Mouse (Mus musculus) liver, embryonic 16.5 days (tissue): ENCODE data around the gene Il12rb2. TPM values are rescaled to one million over a fixed set of nuclear protein-coding genes. Genes with fewer than 3 reads are reported as not detected.

Source experiments
- ATAC-seq: fragments of 200-750 bp; cut with Nextera tagmentation; 2 replicates; pipeline ENCODE4 v1.8.0; 2017; ENCODE audit warnings: low read depth, mild to moderate bottlenecking, moderate number of reproducible peaks, moderate library complexity
- H3K27ac ChIP-seq: fragments of 300-500 bp; sonication (generic); 2 replicates; pipeline ENCODE4 v1.5.1; 2014; ENCODE audit warnings: mild to moderate bottlenecking, low read length
- H3K27me3 ChIP-seq: fragments of 300-500 bp; sonication (generic); 2 replicates; pipeline ENCODE4 v1.6.1; 2014; ENCODE audit warnings: low read depth, low read length, mixed read lengths; ENCODE audit not compliant: control insufficient read depth, insufficient read depth
- H3K36me3 ChIP-seq: fragments of 300-500 bp; sonication (generic); 2 replicates; pipeline ENCODE4 v1.6.1; 2014; ENCODE audit warnings: mild to moderate bottlenecking; ENCODE audit not compliant: control insufficient read depth, insufficient read depth
- H3K4me1 ChIP-seq: fragments of 300-500 bp; sonication (generic); 2 replicates; pipeline ENCODE4 v1.6.1; 2014; ENCODE audit warnings: low read depth, low read length, mixed read lengths; ENCODE audit not compliant: control insufficient read depth
- H3K4me2 ChIP-seq: fragments of 300-500 bp; sonication (generic); 2 replicates; pipeline ENCODE4 v1.6.1; 2014; ENCODE audit warnings: low read depth, low read length, mixed read lengths
- H3K4me3 ChIP-seq: fragments of 300-500 bp; sonication (generic); 2 replicates; pipeline ENCODE4 v1.5.1; 2014; ENCODE audit warnings: low read depth, mild to moderate bottlenecking, low read length
- H3K9ac ChIP-seq: fragments of 300-500 bp; sonication (generic); 2 replicates; pipeline ENCODE4 v1.6.1; 2014; ENCODE audit warnings: low read depth, low read length
- H3K9me3 ChIP-seq: fragments of 300-500 bp; sonication (generic); replicated peaks from 2 replicates; pipeline ENCODE4 v1.6.1; 2016; ENCODE audit warnings: low read length; ENCODE audit not compliant: control insufficient read depth
- WGBS: fragments of 180-500 bp; shearing (Covaris S2); extraction: QIAGEN DNeasy Blood & Tissue Kit; methylation state at CpG from one replicate; pipeline ENCODE4 v1.1.7; 2014; ENCODE audit not compliant: insufficient replicate concordance; 5-methylcytosine and 5-hydroxymethylcytosine counted together
- polyA plus RNA-seq: library from polyadenylated mRNA; unstranded; fragments of >200 nt; fragmentation: Nextera tagmentation; extraction: Ambion mirVana; gene quantifications from 2 replicates; pipeline ENCODE4 v1.2.1, GENCODE M21; 2015

Gene Il12rb2
- polyA plus RNA-seq = 0.19 and 0.27 TPM in 2 replicates

DNA sequence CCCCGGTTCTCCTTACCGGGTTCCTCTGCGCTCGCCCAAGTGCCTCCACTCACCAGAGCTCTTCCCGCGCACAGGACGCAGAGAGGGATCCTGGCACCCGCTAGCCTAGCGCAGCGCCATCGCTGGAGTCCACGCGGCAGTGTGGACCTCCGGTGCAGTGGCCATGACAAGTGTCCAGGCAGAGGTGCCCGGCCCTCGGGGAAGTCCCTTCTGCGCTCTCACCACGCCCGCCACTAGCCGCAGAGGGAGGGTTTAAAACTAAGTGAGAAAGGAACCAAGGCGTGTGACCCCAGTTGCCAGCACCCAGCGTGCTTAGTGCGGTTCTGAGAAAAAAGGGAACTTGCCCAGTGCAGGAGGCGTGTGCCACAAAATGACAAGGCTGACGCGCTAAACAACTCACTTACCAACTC, at the start of gene Il12rb2:
Gene Il12rb2 (minus strand): TSS at position 207 of the 410 bp plus-strand sequence.
- Histone ChIP-seq H3K4me1 (no peaks in the 10 kb centered on the region), H3K4me2 (peak within 1 kb of the TSS; percentile 26), H3K36me3 (no peaks in the 10 kb centered on the region), H3K27ac (no peak within 1 kb of the TSS), H3K4me3 (peak within 1 kb of the TSS; percentile 39), H3K27me3 (peaks cover 6% of the 10 kb centered on the region; the same call in 1 of the 2 replicates), H3K9me3 (no peaks in the 10 kb centered on the region), H3K9ac (no peak within 1 kb of the TSS)
- under 1% methylated on average over 26 of the region's 26 CpGs for WGBS
- peak; percentile 47; the same call in 1 of the 2 replicates for ATAC-seq

DNA sequence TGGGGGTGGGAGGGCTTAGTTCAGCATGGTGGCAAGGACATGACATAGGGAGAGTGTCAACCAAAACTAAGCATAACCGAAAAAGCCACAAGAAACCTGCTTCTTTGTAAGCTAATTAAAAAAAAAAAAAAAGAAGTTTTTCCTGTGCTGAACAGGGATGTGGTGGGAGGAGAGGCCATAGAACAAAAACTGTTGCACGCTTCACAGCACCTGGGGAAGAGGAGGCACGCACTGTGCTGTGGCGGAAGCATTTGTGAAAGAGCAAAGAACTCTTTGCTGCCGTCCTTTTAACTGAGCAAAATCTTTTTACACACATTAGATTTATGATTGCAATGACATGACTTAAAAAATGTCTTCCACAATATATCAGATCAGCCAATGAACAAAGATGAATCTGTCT, 45.8 kb upstream of the Il12rb2 start:
- no peaks in the 10 kb centered on the region for H3K4me1 ChIP-seq
- 63% methylated on average over 5 of the region's 5 CpGs for WGBS

DNA sequence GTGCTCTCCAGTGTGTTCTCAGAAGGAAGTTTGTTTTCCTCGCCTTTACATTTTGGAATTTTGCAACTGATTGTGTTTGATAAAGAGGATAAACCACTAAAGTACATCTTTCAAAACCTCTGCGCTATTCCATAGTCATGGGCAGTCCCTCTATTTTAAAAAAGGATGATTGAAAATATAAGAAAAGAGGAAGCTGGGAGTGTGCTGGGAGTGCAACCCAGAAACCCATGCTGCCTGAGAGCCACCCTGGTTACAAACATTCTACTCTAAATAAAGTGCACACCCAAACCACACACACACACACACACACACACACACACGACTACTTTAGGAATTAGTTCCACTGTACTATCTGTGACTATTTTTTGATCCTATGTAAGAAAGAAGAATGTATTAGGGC, 40.6 kb upstream of the Il12rb2 start:
- 37% methylated on average over 3 of the region's 3 CpGs for WGBS
- Histone ChIP-seq H3K4me1 (no peaks in the 10 kb centered on the region), H3K27ac (no peak overlapping the region), H3K9ac (no peak overlapping the region), H3K27me3 (no peaks in the 10 kb centered on the region), H3K4me3 (no peak overlapping the region), H3K36me3 (no peaks in the 10 kb centered on the region), H3K4me2 (no peak overlapping the region), H3K9me3 (no peaks in the 10 kb centered on the region)
- ATAC-seq = no peak

More for the DNA sequence above, 45.8 kb upstream of the Il12rb2 start:
- Histone ChIP-seq H3K4me2 (no peak overlapping the region), H3K9ac (no peak overlapping the region), H3K4me3 (no peak overlapping the region), H3K36me3 (no peaks in the 10 kb centered on the region), H3K27ac (no peak overlapping the region), H3K27me3 (no peaks in the 10 kb centered on the region), H3K9me3 (no peaks in the 10 kb centered on the region)
- ATAC-seq = no peak

DNA sequence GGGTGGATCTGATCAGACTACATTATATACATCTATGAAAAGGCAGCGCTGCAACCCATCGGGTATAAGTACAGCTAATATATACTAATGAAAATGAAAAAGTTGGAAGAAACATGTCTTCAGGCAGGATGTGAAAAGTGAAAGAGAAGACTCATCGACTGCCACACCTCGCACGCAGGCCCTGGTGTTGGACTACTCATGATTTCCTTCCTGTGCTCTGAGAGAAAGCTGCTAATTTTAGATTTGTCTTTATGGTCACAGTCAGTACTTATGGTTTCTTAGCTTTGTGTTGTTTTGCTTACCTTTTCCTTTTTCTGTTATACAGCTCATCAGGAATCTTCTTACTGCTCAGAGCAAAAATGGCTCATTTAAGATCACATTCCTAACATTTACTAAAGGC, 39.3 kb upstream of the Il12rb2 start:
- WGBS = 48% methylated on average over 5 of the region's 5 CpGs
- H3K27me3 ChIP-seq = no peaks in the 10 kb centered on the region
- H3K4me3 ChIP-seq = no peak overlapping the region
- ATAC-seq = no peak
- no peaks in the 10 kb centered on the region for H3K36me3 ChIP-seq
- H3K27ac ChIP-seq = no peak overlapping the region
- no peak overlapping the region for H3K9ac ChIP-seq
- no peak overlapping the region for H3K4me2 ChIP-seq
- no peaks in the 10 kb centered on the region for H3K4me1 ChIP-seq
- no peaks in the 10 kb centered on the region for H3K9me3 ChIP-seq

DNA sequence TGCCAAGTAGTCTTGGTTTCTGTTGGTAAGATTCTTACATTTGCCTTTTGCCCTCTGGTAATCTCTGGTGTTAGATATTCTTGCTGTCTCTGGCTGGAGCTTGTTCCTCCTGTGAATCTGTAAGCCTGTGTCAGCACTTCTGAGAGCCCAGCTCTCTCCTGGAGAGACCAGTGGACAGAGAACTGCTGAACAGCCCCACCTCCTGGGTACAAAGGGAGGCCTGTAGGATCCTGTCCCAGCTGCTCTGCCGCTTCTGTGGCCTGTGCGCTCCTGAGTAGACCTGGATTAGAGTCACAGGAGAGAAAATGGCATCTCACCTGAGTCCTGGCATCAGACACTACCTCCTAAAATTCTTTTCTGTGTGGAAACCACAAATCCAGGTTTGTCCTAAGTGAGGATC, 37.4 kb upstream of the Il12rb2 start:
- 76% methylated on average over 2 of the region's 2 CpGs for WGBS
- H3K4me3 ChIP-seq = no peak overlapping the region
- no peaks in the 10 kb centered on the region for H3K27me3 ChIP-seq
- no peak for ATAC-seq
- no peak overlapping the region for H3K27ac ChIP-seq
- H3K4me1 ChIP-seq = no peaks in the 10 kb centered on the region
- no peak overlapping the region for H3K9ac ChIP-seq
- no peak overlapping the region for H3K4me2 ChIP-seq
- H3K9me3 ChIP-seq = no peaks in the 10 kb centered on the region
- H3K36me3 ChIP-seq = no peaks in the 10 kb centered on the region

DNA sequence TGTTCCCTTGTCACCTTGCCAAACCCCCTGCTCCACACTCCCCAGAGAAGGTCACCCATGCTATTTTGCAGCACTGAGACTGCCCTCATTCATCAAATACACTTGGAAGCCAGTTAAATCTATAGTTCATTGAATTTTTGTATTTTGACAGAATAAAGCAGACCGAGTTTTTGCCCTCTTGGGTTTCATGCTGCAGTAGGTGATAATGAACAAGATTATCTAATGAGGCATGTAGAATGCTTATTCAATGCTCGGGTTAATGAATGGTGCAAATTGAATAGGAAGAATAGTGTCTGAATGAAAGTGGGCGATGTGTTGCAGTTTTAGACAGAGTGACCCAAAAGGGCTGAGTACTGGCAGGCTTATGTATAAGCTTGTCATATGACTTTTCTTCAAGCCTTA, 29.3 kb upstream of the Il12rb2 start:
- H3K9ac ChIP-seq = no peak overlapping the region
- H3K4me3 ChIP-seq = no peak overlapping the region
- no peak overlapping the region for H3K27ac ChIP-seq
- no peak overlapping the region for H3K4me2 ChIP-seq
- 65% methylated on average over 3 of the region's 3 CpGs for WGBS
- no peaks in the 10 kb centered on the region for H3K27me3 ChIP-seq
- H3K4me1 ChIP-seq = no peaks in the 10 kb centered on the region
- ATAC-seq = no peak
- H3K36me3 ChIP-seq = no peaks in the 10 kb centered on the region
- H3K9me3 ChIP-seq = no peaks in the 10 kb centered on the region

DNA sequence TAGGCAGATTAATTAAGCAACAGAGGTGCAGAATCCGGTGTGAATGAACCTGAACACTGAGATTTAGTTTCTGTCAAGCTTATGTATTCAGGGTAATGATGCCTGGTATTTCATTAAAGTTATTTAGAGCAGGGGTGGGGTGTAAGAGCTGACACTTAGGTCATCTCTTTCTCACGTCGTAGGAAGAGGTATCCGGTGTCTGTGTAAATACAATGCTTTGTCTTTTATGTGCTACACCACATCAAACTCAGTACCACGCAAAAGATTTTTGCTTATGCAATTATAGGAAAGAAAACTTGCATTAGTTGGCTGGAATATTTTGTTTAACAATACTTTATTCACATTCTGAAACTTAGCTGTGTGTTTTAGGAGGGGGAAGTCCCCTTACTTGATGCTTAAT, 23.6 kb upstream of the Il12rb2 start:
- H3K27ac ChIP-seq = no peak overlapping the region
- H3K36me3 ChIP-seq = no peaks in the 10 kb centered on the region
- H3K27me3 ChIP-seq = no peaks in the 10 kb centered on the region
- no peak overlapping the region for H3K4me3 ChIP-seq
- WGBS = 65% methylated on average over 5 of the region's 5 CpGs
- no peaks in the 10 kb centered on the region for H3K4me1 ChIP-seq
- no peak overlapping the region for H3K4me2 ChIP-seq
- no peak for ATAC-seq
- no peak overlapping the region for H3K9ac ChIP-seq
- no peaks in the 10 kb centered on the region for H3K9me3 ChIP-seq

DNA sequence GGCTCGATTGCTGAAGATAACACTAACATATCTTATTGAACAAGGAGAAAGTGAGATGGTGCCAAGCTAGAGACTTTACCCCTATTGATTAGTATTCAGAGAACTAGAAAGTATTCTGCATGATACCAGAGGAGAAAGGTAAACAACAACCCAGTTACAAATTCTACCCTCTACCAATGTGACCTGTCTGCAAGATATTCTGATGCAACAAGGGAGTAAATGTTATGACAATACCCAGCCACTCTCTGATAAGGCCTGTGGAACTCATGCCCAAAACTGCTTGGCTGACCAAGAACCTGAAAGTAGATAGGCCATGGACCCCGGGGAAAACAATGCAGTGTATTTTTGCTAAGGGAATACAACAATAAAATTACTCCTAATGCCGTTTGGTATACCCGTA, 10.2 kb downstream of the Il12rb2 start:
- Histone ChIP-seq H3K9ac (no peak overlapping the region), H3K4me1 (no peaks in the 10 kb centered on the region), H3K4me2 (no peak overlapping the region), H3K27ac (no peak overlapping the region), H3K27me3 (no peaks in the 10 kb centered on the region), H3K9me3 (no peaks in the 10 kb centered on the region), H3K4me3 (no peak overlapping the region), H3K36me3 (no peaks in the 10 kb centered on the region)
- no peak for ATAC-seq
- 65% methylated on average over 4 of the region's 4 CpGs for WGBS

DNA sequence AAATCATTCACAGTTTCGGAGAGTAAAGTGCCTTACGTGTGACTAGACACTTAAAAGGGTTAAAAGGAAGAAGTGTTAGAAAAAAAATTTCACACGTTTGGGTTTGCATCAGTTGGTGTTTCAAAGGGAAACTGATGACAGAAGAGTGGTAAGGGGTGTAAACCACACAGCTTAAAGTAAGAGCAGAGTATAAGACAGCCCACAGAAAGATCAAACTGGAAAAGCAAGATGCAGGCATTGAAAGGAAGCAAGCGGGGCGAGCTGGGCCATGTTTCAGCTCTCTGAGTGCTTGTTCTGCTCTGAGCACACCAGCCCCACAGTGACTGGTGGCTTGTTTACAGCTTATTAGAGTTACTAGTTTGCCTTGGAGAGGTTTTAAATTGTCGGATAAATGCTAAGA, 27.9 kb downstream of the Il12rb2 start:
- no peak for ATAC-seq
- H3K27me3 ChIP-seq = no peaks in the 10 kb centered on the region
- H3K9me3 ChIP-seq = no peaks in the 10 kb centered on the region
- no peaks in the 10 kb centered on the region for H3K4me1 ChIP-seq
- H3K4me2 ChIP-seq = no peak overlapping the region
- H3K27ac ChIP-seq = no peak overlapping the region
- no peak overlapping the region for H3K4me3 ChIP-seq
- no peaks in the 10 kb centered on the region for H3K36me3 ChIP-seq
- WGBS = 49% methylated on average over 6 of the region's 6 CpGs
- H3K9ac ChIP-seq = no peak overlapping the region

DNA sequence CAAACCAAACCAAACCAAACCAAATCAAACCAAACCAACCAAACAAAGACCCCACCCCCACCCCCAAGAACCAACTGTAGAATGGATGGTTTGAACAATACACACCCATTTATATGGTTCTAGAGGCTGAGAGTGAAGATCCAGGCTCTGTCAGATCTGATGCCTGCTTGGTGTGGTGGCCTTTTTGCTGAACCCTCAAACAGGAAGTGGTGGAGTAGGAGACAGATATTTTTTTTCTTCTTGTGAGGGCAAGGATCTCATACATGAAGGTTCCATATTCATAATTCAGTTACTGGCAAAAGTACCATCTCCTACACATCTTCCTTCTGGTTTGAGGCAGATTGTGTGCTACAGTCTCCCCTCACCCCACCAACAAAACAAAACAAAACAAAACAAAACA, 36.5 kb downstream of the Il12rb2 start:
- Histone ChIP-seq H3K4me1 (peaks cover 9% of the 10 kb centered on the region), H3K9ac (no peak overlapping the region), H3K9me3 (no peaks in the 10 kb centered on the region), H3K27me3 (no peaks in the 10 kb centered on the region), H3K4me3 (no peak overlapping the region), H3K27ac (no peak overlapping the region), H3K36me3 (no peaks in the 10 kb centered on the region), H3K4me2 (no peak overlapping the region)
- no peak for ATAC-seq
